Mouse (Mus musculus): Measurements from ENCODE around the gene Lig4.

Gene Lig4

GRCm38 (mm10) chr8:9977573-9978314 lies at the start of gene Lig4, which contains the start of gene Abhd13:
Gene Lig4 (minus strand): TSS chr8:9977686.
Gene Abhd13 (plus strand): TSS chr8:9977707.
- DNase-seq (ENCODE audit: low read depth, low spot score) = peak; percentile 98

GRCm38 (mm10) chr8:10017231-10017630 lies 39.7 kb upstream of the Lig4 start:
- peak; percentile 29 for DNase-seq (ENCODE audit: low read depth, low spot score)

- no peak for DNase-seq (ENCODE audit: low read depth, low spot score)
These were observed 38.8 kb upstream of the Lig4 start for GRCm38 (mm10) chr8:10016252-10016651.

- no peak for DNase-seq (ENCODE audit: low read depth, low spot score)
These were observed 30.2 kb upstream of the Lig4 start for GRCm38 (mm10) chr8:10007660-10008028.

GRCm38 (mm10) chr8:10006986-10007659 lies 29.6 kb upstream of the Lig4 start:
- no peak for DNase-seq (ENCODE audit: low read depth, low spot score)

- DNase-seq (ENCODE audit: low read depth, low spot score) = no peak
These were observed 28.9 kb upstream of the Lig4 start, which contains the start of gene Tnfsf13b for GRCm38 (mm10) chr8:10006156-10006985. Gene Tnfsf13b (plus strand): TSS chr8:10006467.

GRCm38 (mm10) chr8:10004115-10004514 lies 26.6 kb upstream of the Lig4 start:
- no peak for DNase-seq (ENCODE audit: low read depth, low spot score)

GRCm38 (mm10) chr8:9980188-9980587 lies 2.7 kb upstream of the Lig4 start:
- no peak for DNase-seq (ENCODE audit: low read depth, low spot score)

GRCm38 (mm10) chr8:9979746-9980145 lies 2.3 kb upstream of the Lig4 start:
- peak; percentile 13 for DNase-seq (ENCODE audit: low read depth, low spot score)

GRCm38 (mm10) chr8:9978475-9979230 lies 1.2 kb upstream of the Lig4 start:
- peak; percentile 13 for DNase-seq (ENCODE audit: low read depth, low spot score)

GRCm38 (mm10) chr8:9977016-9977415 lies 470 bp downstream of the Lig4 start:
- peak; percentile 71 for DNase-seq (ENCODE audit: low read depth, low spot score)

- DNase-seq (ENCODE audit: low read depth, low spot score) = peak; percentile 99
These were observed 1.4 kb downstream of the Lig4 start for GRCm38 (mm10) chr8:9975898-9976611.

- DNase-seq (ENCODE audit: low read depth, low spot score) = no peak
These were observed 2.2 kb downstream of the Lig4 start for GRCm38 (mm10) chr8:9975276-9975675.

- no peak for DNase-seq (ENCODE audit: low read depth, low spot score)
These were observed 5.6 kb downstream of the Lig4 start for GRCm38 (mm10) chr8:9971866-9972265.

GRCm38 (mm10) chr8:9959919-9960318 lies 17.6 kb downstream of the Lig4 start:
- peak; percentile 57 for DNase-seq (ENCODE audit: low read depth, low spot score)

- no peak for DNase-seq (ENCODE audit: low read depth, low spot score)
These were observed 19.1 kb downstream of the Lig4 start for GRCm38 (mm10) chr8:9958338-9958737.

- no peak for DNase-seq (ENCODE audit: low read depth, low spot score)
These were observed 28.2 kb downstream of the Lig4 start for GRCm38 (mm10) chr8:9949134-9949890.

GRCm38 (mm10) chr8:9935574-9935973 lies 41.9 kb downstream of the Lig4 start:
- no peak for DNase-seq (ENCODE audit: low read depth, low spot score)

- peak; percentile 61 for DNase-seq (ENCODE audit: low read depth, low spot score)
These were observed 42.5 kb downstream of the Lig4 start for GRCm38 (mm10) chr8:9934891-9935565.

Measured in 3T3-L1 (cell line).